Mouse (Mus musculus): ENCODE data around the gene Echdc3. TPM values are rescaled to one million over a fixed set of nuclear protein-coding genes. Genes with fewer than 3 reads are reported as not detected.

Gene Echdc3
- polyA plus RNA-seq, 1 experiment from 2014 or later, result 0.60 TPM

DNA sequence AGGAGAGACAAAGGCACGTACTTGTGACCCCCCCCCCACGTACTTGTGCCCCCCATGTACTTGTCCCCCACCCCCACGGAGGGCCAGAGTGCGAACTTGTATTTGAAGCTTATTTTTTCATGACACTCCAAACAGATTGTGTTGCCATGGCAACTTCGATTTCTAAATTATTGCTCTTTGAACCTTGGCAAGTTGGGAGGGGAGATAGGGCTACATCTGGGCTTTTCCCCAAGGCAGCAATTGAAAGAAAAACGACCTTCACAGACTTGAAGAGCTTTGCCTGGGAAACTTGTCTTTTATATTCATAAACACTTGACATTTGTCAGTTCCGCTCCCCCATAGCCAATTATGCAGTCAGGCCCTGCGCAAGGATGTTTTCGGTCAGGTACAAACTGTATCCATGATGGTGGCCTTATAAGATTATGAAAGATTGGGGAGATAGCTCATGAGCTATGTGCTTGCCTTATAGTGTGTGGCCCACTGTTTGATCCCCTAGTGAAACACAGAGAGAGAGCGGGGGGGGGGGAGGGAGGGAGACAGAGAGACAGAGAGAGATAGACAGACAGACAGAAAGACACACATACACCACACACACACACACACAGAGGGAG lies 16.4 kb downstream of the Echdc3 start:
- Histone ChIP-seq H3K79me2 (ENCODE audit: inconsistent target) (no peaks in the 10 kb centered on the region), H3K36me3 (ENCODE audit: inconsistent target) (no peaks in the 10 kb centered on the region), H3K27ac (no peak overlapping the region), H3K4me3 (ENCODE audit: inconsistent target) (no peak overlapping the region)
- WGBS (ENCODE audit: missing documents), result 79% methylated on average over 9 of the region's 10 CpGs

DNA sequence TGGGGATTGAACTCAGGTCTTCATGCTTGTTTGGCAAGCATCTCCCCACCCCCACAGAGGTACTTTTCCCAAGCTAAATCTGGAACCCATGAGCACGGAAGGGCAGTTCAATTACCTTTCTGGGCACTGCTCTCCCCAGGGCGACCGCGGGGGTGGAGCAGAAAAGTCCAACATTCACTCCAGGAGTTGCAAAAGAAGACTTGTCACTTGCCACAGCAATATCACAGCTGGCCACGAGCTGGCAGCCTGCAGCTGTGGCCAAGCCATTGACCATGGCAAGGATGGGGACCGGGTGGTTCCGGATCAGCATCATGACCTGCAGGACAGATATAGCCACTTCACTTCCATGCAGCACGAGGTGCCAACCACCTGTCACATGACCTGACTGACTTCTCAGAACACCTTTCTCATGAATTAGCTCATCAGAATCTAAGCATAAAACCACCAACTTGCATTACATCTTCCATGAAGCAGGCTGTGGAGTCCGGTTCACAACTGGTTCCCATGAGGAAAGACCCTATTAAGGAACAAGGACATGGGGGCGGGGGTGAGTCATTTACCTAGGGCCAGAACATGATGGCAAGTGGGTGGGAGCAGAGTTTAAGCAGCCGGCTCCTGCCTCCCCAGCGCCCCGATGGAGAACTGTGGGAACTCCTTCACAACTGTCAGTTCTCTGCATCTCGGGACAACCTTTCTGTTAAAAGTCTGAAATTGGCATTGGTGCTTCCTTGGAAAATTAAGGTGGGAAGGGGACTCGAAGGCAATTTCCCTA lies 17.2 kb downstream of the Echdc3 start:
- WGBS (ENCODE audit: missing documents), result 89% methylated on average over 15 of the region's 15 CpGs
- Histone ChIP-seq H3K79me2 (ENCODE audit: inconsistent target) (no peaks in the 10 kb centered on the region), H3K4me3 (ENCODE audit: inconsistent target) (no peak overlapping the region), H3K27ac (no peak overlapping the region), H3K36me3 (ENCODE audit: inconsistent target) (no peaks in the 10 kb centered on the region)

DNA sequence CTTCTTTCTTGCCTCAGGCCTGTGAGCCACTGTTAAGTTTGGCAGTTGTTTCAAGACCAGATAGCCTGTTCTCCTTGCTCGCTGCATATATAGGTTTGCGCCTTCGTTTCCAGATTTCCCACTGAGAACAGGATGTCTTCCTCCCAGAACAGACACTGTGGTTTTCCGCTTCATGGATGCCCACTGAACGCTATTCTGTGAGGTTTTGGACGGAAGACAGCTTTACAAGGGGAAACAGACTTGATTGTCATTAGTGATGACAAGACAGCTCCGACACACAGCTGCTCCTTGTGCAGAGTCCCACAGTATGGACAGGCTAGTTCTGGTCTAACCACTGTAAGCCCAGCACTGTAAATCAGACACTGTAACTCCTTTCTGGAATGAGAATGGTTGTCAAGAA lies 18.3 kb downstream of the Echdc3 start:
- Histone ChIP-seq H3K36me3 (ENCODE audit: inconsistent target) (no peaks in the 10 kb centered on the region), H3K4me3 (ENCODE audit: inconsistent target) (no peak overlapping the region), H3K79me2 (ENCODE audit: inconsistent target) (no peaks in the 10 kb centered on the region), H3K27ac (no peak overlapping the region)
- 98% methylated on average over 7 of the region's 7 CpGs for WGBS (ENCODE audit: missing documents)

DNA sequence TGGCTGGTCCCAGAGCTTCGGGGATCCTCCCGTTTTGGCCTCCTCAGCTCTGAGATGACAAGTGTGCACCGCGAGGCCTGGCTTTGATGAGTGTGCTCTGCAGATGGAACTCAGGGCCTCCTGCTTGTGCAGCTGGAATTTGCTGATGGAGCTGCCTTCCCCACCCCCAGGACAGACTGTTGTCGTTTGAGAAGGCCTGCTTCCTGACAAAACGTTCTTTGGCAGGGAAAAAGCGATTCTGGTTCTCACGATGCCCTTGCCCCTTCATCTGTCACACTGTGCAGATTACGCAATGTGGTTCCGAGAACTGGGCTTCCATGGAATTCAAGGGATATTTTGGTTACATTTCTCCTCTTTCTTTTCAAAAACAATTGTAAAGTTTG lies 19.3 kb downstream of the Echdc3 start:
- H3K79me2 ChIP-seq (ENCODE audit: inconsistent target), result no peaks in the 10 kb centered on the region
- no peak overlapping the region for H3K27ac ChIP-seq
- no peak overlapping the region for H3K4me3 ChIP-seq (ENCODE audit: inconsistent target)
- H3K36me3 ChIP-seq (ENCODE audit: inconsistent target), result no peaks in the 10 kb centered on the region
- 88% methylated on average over 10 of the region's 10 CpGs for WGBS (ENCODE audit: missing documents)

DNA sequence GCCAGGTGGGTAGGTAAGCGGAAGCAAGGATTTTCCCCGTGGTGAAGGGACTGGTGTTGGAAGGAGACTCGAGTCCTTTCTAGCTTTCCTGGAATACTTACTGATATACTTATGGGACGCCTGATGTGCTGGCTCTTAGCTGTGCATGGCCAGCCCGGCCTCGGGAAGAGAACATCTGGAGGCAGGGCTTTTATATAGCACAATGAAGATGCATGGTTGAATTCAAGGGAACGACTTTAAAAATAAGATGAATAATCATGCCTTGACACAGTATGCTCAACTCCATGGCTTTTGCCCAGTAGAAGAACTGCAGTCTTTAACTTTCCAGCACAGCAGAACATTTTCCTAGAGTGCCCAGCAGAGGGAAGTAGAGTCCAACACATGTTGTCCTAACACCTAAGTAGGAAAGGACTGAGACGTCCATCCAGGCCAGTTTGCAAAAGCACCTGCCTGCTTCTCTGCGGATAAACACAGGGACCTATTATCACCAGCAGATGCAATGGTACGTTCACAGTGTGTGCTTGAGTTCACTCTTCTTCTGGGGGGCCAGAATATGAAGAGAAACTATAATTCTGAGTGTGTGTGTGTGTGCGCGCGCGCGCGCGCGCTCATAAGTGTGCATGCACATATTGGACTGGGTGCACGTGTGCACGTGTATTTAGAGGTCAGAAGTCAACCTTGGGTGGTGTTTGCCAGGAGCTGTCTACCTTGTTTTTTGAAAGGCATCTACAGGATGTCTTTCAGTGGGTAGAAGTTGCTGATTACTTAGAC lies 19.8 kb downstream of the Echdc3 start:
- Histone ChIP-seq H3K27ac (no peak overlapping the region), H3K79me2 (ENCODE audit: inconsistent target) (no peaks in the 10 kb centered on the region), H3K36me3 (ENCODE audit: inconsistent target) (no peaks in the 10 kb centered on the region), H3K4me3 (ENCODE audit: inconsistent target) (no peak overlapping the region)
- WGBS (ENCODE audit: missing documents), result 78% methylated on average over 19 of the region's 20 CpGs

DNA sequence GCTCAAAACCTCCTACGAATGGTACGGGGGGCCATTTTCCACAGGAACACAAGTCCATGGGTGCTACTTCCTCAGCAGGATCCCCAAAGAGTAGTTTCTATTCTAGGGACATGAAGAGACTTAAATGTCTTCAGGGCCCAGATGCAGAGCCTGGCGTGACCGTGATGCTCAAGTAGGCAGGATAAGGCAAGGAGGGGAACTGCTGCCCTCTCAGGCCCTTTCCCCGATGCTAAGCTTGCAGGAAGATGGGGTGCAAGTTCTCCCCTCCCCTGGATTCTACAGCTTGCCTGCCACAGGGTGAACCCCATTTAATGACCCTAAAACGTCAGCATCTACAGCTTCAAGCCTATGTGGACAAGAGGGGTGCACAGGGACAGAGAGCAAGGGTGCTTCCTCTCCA lies 22.8 kb downstream of the Echdc3 start:
- no peak overlapping the region for H3K4me3 ChIP-seq (ENCODE audit: inconsistent target)
- WGBS (ENCODE audit: missing documents), result 94% methylated on average over 6 of the region's 6 CpGs
- H3K27ac ChIP-seq, result no peak overlapping the region
- no peaks in the 10 kb centered on the region for H3K36me3 ChIP-seq (ENCODE audit: inconsistent target)
- no peaks in the 10 kb centered on the region for H3K79me2 ChIP-seq (ENCODE audit: inconsistent target)

DNA sequence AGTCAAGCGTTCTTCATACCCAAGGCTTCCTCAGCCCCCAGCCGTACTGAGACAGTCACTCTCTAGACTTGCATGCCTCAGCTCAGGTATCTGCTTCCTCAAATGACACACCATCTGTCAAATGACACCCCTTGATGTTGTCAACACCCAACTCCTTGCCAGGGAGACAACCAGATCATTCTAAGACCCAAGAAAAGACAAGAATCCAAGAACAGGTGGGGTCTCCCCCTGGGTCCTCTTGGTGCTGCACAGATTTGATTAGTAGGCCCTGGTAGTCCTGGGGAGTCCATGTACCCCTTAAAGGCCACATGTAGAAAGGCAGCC lies 23.2 kb downstream of the Echdc3 start:
- 73% methylated on average over 2 of the region's 2 CpGs for WGBS (ENCODE audit: missing documents)
- H3K79me2 ChIP-seq (ENCODE audit: inconsistent target), result no peaks in the 10 kb centered on the region

DNA sequence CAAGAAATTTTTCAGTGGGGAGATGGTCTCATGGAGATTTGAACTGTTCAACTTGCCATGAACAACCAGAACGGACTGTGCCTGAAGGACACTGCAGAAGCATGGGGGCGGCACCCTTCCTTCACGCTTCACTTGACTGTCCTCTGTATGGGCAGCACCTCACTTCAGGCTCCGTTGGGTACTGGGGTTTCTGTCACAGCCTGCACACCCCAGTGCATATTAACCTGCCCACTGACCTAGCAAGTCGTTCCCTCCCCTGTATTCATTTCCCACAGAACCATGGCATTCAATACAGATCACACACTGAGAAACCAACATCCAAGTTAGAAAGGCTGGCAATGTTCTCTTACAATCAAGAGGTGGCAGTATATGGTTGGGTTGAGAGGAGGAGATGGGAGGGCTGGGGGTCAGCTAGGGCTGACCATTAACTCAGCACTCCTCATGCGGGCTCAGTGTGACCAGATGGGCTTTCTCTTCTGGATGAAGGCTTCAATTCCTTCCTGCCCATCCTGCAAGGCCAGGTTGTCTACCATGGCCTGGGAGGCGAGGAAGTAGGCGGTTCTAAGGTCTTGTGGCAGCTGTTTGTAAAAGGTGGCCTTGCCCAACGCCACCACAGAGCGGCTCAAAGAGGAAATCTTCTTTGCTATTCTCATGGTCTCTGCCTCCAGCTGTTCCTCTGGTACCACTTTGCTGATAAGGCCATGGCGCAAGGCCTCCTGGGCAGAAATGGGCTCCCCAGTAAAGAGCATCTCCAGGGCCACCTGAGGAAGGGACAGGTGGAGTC lies 23.8 kb downstream of the Echdc3 start:
- no peak overlapping the region for H3K27ac ChIP-seq
- no peak overlapping the region for H3K4me3 ChIP-seq (ENCODE audit: inconsistent target)
- 71% methylated on average over 11 of the region's 11 CpGs for WGBS (ENCODE audit: missing documents)
- no peaks in the 10 kb centered on the region for H3K36me3 ChIP-seq (ENCODE audit: inconsistent target)
- H3K79me2 ChIP-seq (ENCODE audit: inconsistent target), result no peaks in the 10 kb centered on the region

More for the DNA sequence above, 23.2 kb downstream of the Echdc3 start:
- Histone ChIP-seq H3K4me3 (ENCODE audit: inconsistent target) (no peak overlapping the region), H3K36me3 (ENCODE audit: inconsistent target) (no peaks in the 10 kb centered on the region), H3K27ac (no peak overlapping the region)

DNA sequence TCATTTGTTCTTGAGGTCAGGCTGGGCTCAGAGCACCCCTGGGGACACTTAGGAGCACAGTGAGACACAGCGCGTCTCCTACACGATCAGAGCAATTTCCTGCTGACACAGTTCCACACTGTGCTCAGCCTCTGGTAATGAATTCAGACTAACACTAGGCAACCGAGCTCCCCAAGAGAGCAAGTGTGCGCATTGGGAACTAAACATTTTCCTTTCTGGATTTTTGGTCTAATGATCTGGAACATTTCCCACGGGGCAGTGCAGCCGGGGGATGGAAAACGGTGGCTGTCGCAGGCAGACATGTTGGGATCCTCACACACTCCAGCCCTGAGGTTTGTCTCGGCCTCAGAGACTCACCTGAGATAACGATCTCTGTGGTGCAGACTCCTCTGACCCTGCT lies 25.4 kb downstream of the Echdc3 start:
- no peak overlapping the region for H3K4me3 ChIP-seq (ENCODE audit: inconsistent target)
- no peaks in the 10 kb centered on the region for H3K79me2 ChIP-seq (ENCODE audit: inconsistent target)
- H3K36me3 ChIP-seq (ENCODE audit: inconsistent target), result no peaks in the 10 kb centered on the region
- WGBS (ENCODE audit: missing documents), result 85% methylated on average over 11 of the region's 11 CpGs
- no peak overlapping the region for H3K27ac ChIP-seq

DNA sequence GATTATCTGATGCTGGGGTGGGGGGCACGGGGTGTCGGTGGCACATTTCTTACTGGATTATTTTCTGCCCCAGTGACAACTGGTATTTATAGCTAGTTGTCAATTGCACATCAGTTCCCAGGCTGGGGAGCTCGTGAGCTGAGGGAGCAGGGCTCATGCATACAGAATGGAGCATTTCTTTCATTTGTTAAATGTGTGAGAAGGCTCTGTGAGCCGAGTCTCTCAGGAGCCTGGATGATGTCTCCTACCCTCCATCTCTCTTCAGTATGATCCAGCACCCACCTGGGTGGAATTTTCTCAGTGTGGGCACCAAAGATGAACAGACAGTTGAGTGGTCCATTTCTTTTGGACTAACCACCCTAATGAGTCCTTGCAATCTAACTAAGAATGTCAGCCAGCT lies 25.9 kb downstream of the Echdc3 start:
- 76% methylated on average over 4 of the region's 4 CpGs for WGBS (ENCODE audit: missing documents)
- no peak overlapping the region for H3K27ac ChIP-seq
- H3K79me2 ChIP-seq (ENCODE audit: inconsistent target), result no peaks in the 10 kb centered on the region
- H3K4me3 ChIP-seq (ENCODE audit: inconsistent target), result no peak overlapping the region
- H3K36me3 ChIP-seq (ENCODE audit: inconsistent target), result no peaks in the 10 kb centered on the region

DNA sequence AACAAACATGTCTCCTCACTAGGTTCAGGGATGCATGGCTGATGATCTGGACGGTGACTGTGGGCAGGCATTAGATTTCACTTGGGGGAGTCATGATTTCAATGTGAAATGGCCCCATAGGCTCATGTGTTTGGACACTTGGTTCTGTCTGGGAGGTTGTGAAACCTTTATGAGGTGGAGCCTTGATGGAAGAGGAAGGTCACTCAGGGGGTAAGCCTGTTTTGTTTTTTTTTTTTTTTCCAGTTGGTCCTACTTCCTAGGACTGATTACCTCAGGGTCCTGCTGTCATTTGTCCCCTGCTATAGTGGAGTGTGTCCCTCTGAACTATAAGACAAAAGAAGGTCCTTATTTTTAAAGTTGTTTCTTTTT lies 33.1 kb downstream of the Echdc3 start:
- no peaks in the 10 kb centered on the region for H3K36me3 ChIP-seq (ENCODE audit: inconsistent target)
- no peaks in the 10 kb centered on the region for H3K79me2 ChIP-seq (ENCODE audit: inconsistent target)
- no peak overlapping the region for H3K27ac ChIP-seq
- H3K4me3 ChIP-seq (ENCODE audit: inconsistent target), result no peak overlapping the region
- 47% methylated on average over 1 of the region's 1 CpGs for WGBS (ENCODE audit: missing documents)

DNA sequence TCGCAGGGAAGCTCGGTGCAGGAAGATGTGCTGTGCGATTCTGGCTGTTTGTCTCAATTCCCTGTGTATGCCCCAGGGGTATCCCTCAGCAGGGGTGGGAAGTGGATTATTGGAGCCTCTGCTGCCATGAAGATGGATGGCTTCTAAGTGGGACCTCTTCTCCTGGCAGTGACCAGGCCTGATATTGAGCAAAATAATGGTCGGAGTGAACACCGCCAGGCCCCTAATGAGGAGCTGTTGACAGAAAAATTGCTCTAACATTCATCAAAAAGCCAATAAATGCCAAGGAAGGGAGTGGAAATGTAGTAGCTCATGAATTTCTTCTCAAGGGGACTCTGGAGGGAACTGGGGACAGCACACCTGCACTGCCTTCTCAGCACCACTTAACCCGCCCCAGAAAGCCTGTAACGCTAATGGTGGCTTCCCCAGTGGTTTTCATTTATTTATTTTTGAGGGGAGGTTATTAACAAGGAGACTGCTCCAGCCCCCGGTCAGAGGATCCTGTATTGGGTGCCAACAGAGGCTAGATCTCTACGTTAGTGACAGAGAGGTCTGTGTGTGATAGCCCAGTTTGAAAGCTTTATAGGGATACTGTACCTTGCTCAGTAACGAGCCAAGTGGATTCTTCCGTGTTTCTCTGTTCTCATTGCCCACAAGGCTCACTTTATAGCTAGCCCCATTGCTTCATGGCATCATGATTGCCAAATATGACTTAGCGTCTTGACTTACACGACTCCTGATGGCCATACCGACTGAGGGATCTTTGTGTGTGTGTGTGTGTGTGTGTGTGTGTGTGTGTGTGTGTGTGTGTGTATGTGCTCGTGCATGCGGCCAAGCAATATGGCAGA lies 33.7 kb downstream of the Echdc3 start:
- H3K27ac ChIP-seq, result no peak overlapping the region
- no peaks in the 10 kb centered on the region for H3K79me2 ChIP-seq (ENCODE audit: inconsistent target)
- no peaks in the 10 kb centered on the region for H3K36me3 ChIP-seq (ENCODE audit: inconsistent target)
- WGBS (ENCODE audit: missing documents), result 89% methylated on average over 15 of the region's 16 CpGs
- H3K4me3 ChIP-seq (ENCODE audit: inconsistent target), result no peak overlapping the region

DNA sequence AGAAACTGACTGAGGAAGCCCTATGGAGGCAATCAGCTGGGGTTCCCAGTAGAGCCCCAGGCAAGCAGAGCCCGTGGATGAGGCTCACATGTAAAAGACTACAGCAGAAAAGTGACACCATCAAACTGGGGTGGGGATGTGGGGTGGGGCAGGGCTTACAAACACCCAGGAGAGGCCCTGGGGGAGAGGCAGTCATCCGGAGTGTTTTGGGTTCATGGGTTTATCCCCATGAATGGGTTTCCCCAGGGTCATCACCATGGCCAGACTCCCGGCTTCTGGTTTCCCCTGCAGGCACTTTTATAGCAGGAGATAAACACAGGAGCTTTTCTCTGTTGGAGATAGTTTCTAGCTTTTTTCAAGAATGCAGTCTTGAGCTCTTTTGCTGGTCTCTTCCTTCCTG lies 39.8 kb downstream of the Echdc3 start:
- H3K27ac ChIP-seq, result no peak overlapping the region
- H3K36me3 ChIP-seq (ENCODE audit: inconsistent target), result no peaks in the 10 kb centered on the region
- 87% methylated on average over 3 of the region's 3 CpGs for WGBS (ENCODE audit: missing documents)
- H3K79me2 ChIP-seq (ENCODE audit: inconsistent target), result no peaks in the 10 kb centered on the region
- no peak overlapping the region for H3K4me3 ChIP-seq (ENCODE audit: inconsistent target)

DNA sequence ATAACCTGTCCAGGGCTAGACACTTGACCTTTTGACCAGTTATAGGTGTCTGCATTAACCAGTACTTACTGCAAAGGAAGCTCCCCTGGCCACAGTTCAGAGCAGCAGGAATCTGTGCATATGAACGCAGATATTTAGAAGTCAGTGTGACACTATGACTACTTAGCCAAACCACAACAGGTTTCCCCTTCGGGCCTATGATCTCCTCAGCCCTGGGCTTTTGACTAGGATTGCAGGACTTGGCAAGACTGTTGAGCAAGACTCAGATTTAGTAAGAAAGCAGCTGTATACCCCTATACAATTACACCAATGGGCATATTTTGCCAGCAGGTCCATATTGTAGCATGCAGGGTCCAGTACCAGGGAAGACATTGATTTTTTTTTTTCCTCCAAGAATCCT lies 44.3 kb downstream of the Echdc3 start:
- Histone ChIP-seq H3K4me3 (ENCODE audit: inconsistent target) (no peak overlapping the region), H3K36me3 (ENCODE audit: inconsistent target) (no peaks in the 10 kb centered on the region), H3K27ac (no peak overlapping the region), H3K79me2 (ENCODE audit: inconsistent target) (no peaks in the 10 kb centered on the region)
- WGBS (ENCODE audit: missing documents), result 35% methylated on average over 2 of the region's 2 CpGs
